Mouse (Mus musculus): ENCODE measurements at regions not wholly inside any gene's neighbourhood (a gene's known extent, or its start where the extent isn't known, plus 50 kb on each side); places are given as distances from the start of the nearest gene placed in this dataset.

DNA sequence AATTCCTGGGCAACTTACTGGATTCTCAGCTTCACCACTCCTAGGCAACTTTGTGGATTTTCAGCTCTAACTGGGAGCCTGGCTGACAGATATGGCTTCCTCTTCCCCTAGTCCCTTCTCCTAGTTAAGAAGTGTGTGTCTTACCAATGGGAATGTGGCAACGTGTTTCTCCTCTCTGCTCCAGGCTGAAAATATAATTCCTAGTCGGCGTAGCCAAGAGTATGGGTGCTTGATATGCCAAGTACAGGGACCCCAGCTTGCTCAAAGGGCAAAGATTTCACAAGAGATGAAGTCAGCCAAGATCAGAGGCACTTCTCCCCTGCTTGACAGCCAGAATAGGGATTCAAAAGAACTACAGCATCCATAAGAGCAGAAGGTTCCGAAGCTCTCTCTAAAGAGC is 196.6 kb downstream of the Mreg start:
- ATAC-seq (ENCODE audit: insufficient number of reproducible peaks, insufficient read depth, low FRiP score, low TSS enrichment), result no peak
- WGBS, result 91% methylated on average over 4 of the region's 4 CpGs

DNA sequence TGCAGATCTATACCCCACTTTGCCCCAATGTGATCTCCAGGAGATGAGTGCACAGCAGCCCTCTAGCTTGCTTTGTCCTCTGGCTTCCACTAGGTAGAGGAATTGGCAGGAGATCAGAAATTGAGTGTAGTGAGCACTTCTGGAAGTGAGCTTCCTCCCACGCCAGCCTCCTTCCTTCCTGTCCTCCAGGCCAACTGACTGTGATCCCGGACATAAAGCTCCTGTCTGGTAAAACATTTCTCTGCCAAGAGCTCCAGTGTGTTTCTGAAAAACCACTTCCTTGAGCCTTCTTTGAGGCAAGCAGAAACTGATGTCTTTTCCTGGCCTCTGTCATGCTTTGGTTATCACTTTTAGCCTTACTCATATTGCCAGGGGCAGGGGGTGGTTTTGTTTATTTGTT is 197.5 kb downstream of the Mreg start:
- Histone ChIP-seq H3K9ac (no peak overlapping the region), H3K4me3 (no peak overlapping the region), H3K4me2 (replicated peaks) (no peak overlapping the region), H3K27me3 (no peaks in the 10 kb centered on the region), H3K9me3 (no peaks in the 10 kb centered on the region), H3K36me3 (no peaks in the 10 kb centered on the region), H3K27ac (no peak overlapping the region), H3K4me1 (peaks cover 15% of the 10 kb centered on the region)
- 64% methylated on average over 2 of the region's 2 CpGs for WGBS
- no peak for ATAC-seq (ENCODE audit: insufficient number of reproducible peaks, insufficient read depth, low FRiP score, low TSS enrichment)

More for the DNA sequence above, 196.6 kb downstream of the Mreg start:
- no peaks in the 10 kb centered on the region for H3K9me3 ChIP-seq
- no peak overlapping the region for H3K4me3 ChIP-seq
- H3K9ac ChIP-seq, result no peak overlapping the region
- H3K4me1 ChIP-seq, result peaks cover 15% of the 10 kb centered on the region
- no peaks in the 10 kb centered on the region for H3K36me3 ChIP-seq
- H3K27ac ChIP-seq, result no peak overlapping the region
- no peaks in the 10 kb centered on the region for H3K27me3 ChIP-seq
- no peak overlapping the region for H3K4me2 ChIP-seq (replicated peaks)

DNA sequence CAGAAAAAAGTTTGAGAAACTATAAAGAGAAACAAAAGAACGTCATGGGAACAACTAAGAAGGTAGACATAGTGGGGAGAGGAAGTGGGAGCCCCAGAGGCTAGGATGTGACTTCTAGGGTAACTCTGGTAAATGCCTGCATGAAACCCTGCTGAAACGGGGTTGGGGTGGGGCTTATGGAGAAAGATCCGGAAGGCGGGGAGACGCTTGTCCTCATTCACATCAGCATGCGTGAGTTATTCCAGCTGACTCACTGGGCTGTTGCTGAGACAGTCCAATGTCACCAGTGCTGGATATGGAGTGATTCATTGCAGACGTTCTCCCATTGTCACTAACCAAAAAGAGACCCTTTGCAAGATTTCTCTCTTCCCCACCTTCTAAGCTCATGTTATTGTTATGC is 198.2 kb downstream of the Mreg start:
- no peak overlapping the region for H3K4me3 ChIP-seq
- H3K4me1 ChIP-seq, result peaks cover 11% of the 10 kb centered on the region
- H3K36me3 ChIP-seq, result no peaks in the 10 kb centered on the region
- H3K27ac ChIP-seq, result no peak overlapping the region
- WGBS, result 84% methylated on average over 7 of the region's 7 CpGs
- H3K4me2 ChIP-seq (replicated peaks), result no peak overlapping the region
- no peak overlapping the region for H3K9ac ChIP-seq
- no peak for ATAC-seq (ENCODE audit: insufficient number of reproducible peaks, insufficient read depth, low FRiP score, low TSS enrichment)
- H3K27me3 ChIP-seq, result no peaks in the 10 kb centered on the region
- no peaks in the 10 kb centered on the region for H3K9me3 ChIP-seq

DNA sequence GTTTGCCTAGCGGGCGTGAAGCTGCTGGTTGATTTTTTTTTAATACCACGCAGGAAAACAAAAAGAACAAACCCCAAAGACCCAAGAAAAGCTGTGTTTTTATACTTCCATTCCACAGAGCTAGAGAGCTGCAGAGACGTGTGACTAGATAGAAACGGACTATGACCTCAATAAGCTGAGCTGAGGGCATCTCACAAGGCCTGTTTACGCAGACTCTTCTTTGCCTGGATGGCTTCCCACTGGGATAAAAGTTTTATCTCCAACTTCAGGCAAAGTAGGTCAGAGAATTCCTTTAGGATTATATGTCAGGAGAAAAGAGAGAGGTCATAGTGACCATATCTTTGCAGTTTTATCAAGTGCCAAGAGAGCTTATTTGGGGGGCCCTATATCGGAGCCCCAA is 199.4 kb downstream of the Mreg start:
- Histone ChIP-seq H3K4me3 (no peak overlapping the region), H3K27ac (no peak overlapping the region), H3K27me3 (no peaks in the 10 kb centered on the region), H3K36me3 (no peaks in the 10 kb centered on the region), H3K9me3 (no peaks in the 10 kb centered on the region), H3K4me2 (replicated peaks) (no peak overlapping the region), H3K4me1 (peaks cover 4% of the 10 kb centered on the region), H3K9ac (no peak overlapping the region)
- ATAC-seq (ENCODE audit: insufficient number of reproducible peaks, insufficient read depth, low FRiP score, low TSS enrichment), result no peak
- WGBS, result 77% methylated on average over 7 of the region's 7 CpGs

DNA sequence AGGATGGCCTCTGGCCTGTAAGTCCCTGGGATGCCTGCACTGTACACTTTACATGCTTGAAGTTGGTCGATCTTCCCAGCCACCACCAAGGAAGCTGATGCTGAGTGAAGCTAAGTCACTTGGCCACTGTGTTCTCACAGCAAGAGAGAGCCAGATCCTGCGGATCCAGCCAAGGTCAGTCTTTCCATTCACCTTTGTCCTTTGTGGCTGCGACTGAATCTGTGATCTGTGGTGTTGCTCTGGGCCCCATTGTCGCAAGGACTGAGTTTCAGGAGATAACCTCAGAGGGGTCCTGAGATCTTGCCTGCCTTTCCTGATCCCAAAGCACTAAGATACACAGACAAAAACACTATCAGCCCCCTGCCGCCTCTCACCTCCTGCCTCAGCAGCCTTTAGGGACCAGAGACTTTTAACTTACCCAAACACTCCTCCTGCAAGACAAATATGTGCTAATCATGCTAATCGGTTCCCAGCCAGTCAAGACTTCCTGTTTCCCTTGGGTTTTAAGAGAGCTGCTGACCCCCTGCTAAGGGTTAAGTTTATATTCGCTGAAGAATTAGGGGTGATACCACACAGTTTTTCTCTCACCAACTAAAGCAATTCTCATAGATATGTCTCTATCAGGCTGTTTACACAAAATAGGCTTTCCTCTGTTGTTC is 202.7 kb downstream of the Mreg start:
- ATAC-seq (ENCODE audit: insufficient number of reproducible peaks, insufficient read depth, low FRiP score, low TSS enrichment), result no peak
- Histone ChIP-seq H3K36me3 (no peaks in the 10 kb centered on the region), H3K27me3 (no peaks in the 10 kb centered on the region), H3K4me1 (peaks cover 11% of the 10 kb centered on the region), H3K4me2 (replicated peaks) (no peak overlapping the region), H3K27ac (no peak overlapping the region), H3K4me3 (no peak overlapping the region), H3K9ac (no peak overlapping the region), H3K9me3 (no peaks in the 10 kb centered on the region)
- 31% methylated on average over 7 of the region's 7 CpGs for WGBS

DNA sequence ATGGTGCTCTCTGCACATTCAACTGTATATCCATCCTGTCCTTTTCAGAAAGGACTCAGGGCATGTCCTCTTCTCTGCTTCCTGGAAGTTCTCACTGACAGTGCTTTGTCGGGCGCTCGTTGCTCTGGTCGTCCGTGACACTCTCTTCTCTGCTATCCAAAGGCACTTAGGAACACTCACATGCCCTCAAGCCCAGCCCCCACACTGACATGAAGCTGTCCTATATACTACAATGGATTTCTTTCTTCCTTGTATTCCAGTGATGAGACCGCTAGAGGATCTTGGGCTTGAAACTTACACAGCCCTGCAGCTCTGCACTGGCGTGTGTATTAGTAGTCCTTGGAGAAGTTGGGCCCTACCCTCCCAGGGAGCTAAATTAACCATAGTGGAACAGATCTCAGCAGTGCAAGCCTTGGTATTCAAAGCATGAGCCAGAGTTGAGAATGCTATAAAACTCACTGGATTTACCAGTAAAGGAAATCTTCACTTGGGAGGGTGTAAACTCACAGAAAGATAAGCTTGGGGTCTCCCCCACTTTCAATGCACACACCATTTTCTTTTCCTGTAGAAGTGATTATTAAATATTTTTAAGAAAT is 205.3 kb downstream of the Mreg start:
- Histone ChIP-seq H3K27ac (no peak overlapping the region), H3K27me3 (no peaks in the 10 kb centered on the region), H3K4me3 (no peak overlapping the region), H3K36me3 (no peaks in the 10 kb centered on the region), H3K9ac (no peak overlapping the region), H3K4me2 (replicated peaks) (no peak overlapping the region), H3K4me1 (peaks cover 26% of the 10 kb centered on the region), H3K9me3 (no peaks in the 10 kb centered on the region)
- 31% methylated on average over 7 of the region's 7 CpGs for WGBS
- ATAC-seq (ENCODE audit: insufficient number of reproducible peaks, insufficient read depth, low FRiP score, low TSS enrichment), result no peak

DNA sequence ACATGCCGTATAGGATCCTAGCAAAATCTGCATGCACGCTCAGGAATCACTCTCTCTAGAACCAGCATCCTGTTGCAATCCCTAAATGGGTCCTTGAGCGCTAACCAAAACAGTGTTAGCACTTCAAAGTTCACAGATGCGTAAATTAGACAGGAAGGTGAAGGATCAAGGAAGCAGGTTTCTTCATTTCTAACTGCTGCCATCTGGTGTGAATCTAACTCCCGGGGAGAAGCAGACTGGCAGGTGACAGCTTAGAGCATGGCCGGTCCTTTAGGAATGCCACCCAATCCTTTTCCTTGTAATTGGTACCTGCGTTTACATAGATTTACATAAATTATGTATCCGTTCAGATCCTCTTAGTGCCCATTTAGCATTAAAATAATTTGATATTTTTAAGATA is 206.2 kb downstream of the Mreg start:
- Histone ChIP-seq H3K36me3 (no peaks in the 10 kb centered on the region), H3K27me3 (no peaks in the 10 kb centered on the region), H3K4me3 (no peak overlapping the region), H3K27ac (no peak overlapping the region), H3K4me2 (replicated peaks) (no peak overlapping the region), H3K4me1 (peaks cover 29% of the 10 kb centered on the region), H3K9me3 (no peaks in the 10 kb centered on the region), H3K9ac (no peak overlapping the region)
- no peak for ATAC-seq (ENCODE audit: insufficient number of reproducible peaks, insufficient read depth, low FRiP score, low TSS enrichment)
- 24% methylated on average over 8 of the region's 8 CpGs for WGBS

DNA sequence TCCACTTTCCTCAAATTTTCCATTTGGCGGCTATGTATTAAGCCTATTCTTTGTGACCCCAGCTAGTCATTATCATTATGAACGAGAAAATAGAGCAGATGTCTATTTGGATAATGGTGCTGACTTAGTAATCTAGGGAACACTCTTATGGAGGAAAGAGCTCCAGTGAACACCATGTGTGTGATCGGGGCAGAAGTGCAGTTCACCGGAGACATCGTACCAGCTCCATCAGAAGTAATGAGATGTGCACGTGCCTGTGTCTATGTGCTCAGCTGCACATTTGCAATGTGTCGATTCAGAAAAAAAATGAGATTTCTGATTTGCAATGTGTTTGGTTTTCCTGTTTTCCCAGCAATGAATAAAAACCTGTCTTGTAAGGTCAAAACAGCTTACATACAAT is 206.6 kb downstream of the Mreg start:
- H3K4me3 ChIP-seq, result no peak overlapping the region
- no peak for ATAC-seq (ENCODE audit: insufficient number of reproducible peaks, insufficient read depth, low FRiP score, low TSS enrichment)
- H3K4me2 ChIP-seq (replicated peaks), result no peak overlapping the region
- 61% methylated on average over 7 of the region's 7 CpGs for WGBS
- no peak overlapping the region for H3K9ac ChIP-seq
- H3K27me3 ChIP-seq, result no peaks in the 10 kb centered on the region
- H3K27ac ChIP-seq, result no peak overlapping the region
- peaks cover 29% of the 10 kb centered on the region for H3K4me1 ChIP-seq
- no peaks in the 10 kb centered on the region for H3K36me3 ChIP-seq
- no peaks in the 10 kb centered on the region for H3K9me3 ChIP-seq

DNA sequence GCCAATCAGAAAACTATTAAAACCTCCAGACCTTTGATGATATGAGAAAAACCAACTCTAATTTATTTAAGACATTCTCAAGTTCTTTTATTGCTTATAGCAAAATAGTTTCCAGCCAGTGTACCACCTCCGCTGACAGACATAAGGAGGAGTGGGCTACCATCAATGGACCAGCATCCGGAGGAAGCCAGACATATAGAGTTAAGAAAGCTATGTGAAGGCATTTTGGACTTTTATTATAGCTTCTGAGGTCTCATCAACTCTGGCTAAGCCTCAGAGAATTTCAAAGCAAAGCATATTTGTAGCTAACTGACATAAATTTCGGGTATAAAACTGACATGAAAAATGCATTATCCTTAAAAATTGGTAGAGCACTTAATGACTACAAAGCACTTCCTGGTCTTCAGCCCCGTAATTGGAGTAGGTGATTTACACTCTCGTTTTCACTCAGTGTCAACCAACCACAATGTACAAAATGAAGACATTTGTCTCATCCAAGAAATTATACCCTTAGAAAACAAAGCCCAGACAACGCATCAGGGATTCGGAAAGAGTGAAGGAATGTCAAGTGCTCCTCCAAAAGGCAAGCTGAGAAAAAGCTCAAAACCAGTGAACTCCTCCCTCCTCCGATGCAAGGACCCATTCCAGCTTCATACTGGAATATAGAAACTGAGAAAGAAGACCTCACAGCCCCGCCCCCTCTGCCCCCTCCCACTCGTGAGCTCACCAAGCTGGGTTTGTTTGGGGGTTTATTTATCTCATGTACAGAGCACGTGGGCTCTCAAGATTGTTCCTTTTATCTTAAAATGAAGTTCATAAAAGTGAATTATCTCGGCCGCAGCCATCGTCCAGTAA is 208.5 kb downstream of the Mreg start:
- no peak for ATAC-seq (ENCODE audit: insufficient number of reproducible peaks, insufficient read depth, low FRiP score, low TSS enrichment)
- Histone ChIP-seq H3K4me3 (no peak overlapping the region), H3K27me3 (no peaks in the 10 kb centered on the region), H3K27ac (no peak overlapping the region), H3K4me1 (peaks cover 29% of the 10 kb centered on the region), H3K4me2 (replicated peaks) (no peak overlapping the region), H3K36me3 (no peaks in the 10 kb centered on the region), H3K9me3 (no peaks in the 10 kb centered on the region), H3K9ac (no peak overlapping the region)
- 82% methylated on average over 14 of the region's 14 CpGs for WGBS

DNA sequence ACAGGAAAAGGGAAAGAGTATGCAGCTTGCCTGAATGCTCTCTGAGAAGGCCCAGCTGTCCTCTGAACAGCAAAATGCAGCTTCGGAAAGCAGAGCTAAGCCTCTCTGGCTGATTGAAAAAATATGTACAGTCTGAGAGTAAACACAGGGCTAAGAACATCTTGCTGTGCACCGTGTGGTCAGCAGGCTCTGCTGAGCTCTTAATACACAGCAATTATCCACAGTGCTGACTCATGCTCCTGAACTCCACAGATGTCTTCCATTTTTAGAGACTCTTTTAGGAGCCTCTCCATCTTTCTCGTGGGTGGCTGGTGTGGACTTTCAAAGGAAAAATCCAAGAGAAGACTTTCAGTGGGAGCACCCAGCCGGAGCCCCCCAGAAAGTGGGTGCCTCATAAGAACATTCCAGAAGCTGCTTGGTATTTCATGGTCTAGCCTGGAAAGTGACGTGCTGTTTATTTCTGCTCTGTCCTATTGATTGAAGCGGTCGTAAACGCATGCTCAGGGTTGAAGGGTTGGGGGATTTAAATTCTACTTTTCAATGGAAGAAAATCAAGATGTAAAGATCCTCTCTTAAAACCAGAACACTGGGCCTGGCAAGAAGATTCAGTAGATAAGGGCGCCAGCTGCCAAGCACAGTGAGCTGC is 209.5 kb downstream of the Mreg start:
- H3K4me1 ChIP-seq, result peaks cover 29% of the 10 kb centered on the region
- no peak overlapping the region for H3K4me2 ChIP-seq (replicated peaks)
- H3K27ac ChIP-seq, result peak overlapping the region; percentile 56
- no peaks in the 10 kb centered on the region for H3K9me3 ChIP-seq
- no peak overlapping the region for H3K9ac ChIP-seq
- no peaks in the 10 kb centered on the region for H3K36me3 ChIP-seq
- H3K27me3 ChIP-seq, result no peaks in the 10 kb centered on the region
- WGBS, result 54% methylated on average over 9 of the region's 9 CpGs
- no peak overlapping the region for H3K4me3 ChIP-seq
- peak; percentile 67; the same call in 1 of the 2 replicates for ATAC-seq (ENCODE audit: insufficient number of reproducible peaks, insufficient read depth, low FRiP score, low TSS enrichment)

DNA sequence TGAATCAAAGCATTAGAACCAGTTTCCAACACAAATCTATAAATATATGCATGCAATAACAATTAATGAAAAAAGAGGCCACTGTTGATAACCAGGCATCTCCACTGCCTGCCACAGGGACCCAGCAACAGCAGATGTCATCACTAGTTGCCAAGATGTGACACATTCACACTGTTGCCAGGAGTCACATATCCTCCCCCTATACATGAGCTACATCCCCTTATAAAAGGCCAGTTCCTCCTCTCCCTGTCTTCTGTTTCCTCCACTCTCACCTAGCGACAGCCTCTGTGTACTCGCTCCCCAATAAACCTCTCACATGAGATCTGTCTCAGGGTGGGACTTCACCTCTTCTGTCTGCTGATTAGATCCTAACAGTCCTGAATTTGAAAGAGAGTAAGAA is 211.4 kb downstream of the Mreg start:
- Histone ChIP-seq H3K4me2 (replicated peaks) (no peak overlapping the region), H3K4me3 (no peak overlapping the region), H3K4me1 (peaks cover 27% of the 10 kb centered on the region), H3K36me3 (no peaks in the 10 kb centered on the region), H3K27me3 (no peaks in the 10 kb centered on the region), H3K9ac (no peak overlapping the region), H3K27ac (no peak overlapping the region), H3K9me3 (no peaks in the 10 kb centered on the region)
- no peak for ATAC-seq (ENCODE audit: insufficient number of reproducible peaks, insufficient read depth, low FRiP score, low TSS enrichment)
- WGBS, result 86% methylated on average over 2 of the region's 2 CpGs
